In genomic region chr3:130535021-130535420, GRCm38 (mm10) we compare ENCODE assay signal across 17 mouse cellular contexts.
"Had no signal": no experiment of that assay in that cellular context is flagged by ENCODE, and none has a peak within 500 bp of the region (broad histone marks: within the 10 kb centered on the region; RNA-seq: fewer than 3 reads in every experiment).

No protein-coding gene starts in this region.

- H3K4me2 ChIP-seq: midbrain, embryonic 12.5 days; neural tube, embryonic 13.5 days; neural tube, embryonic 15.5 days had no signal

- H3K27me3 ChIP-seq: midbrain, embryonic 12.5 days; neural tube, embryonic 13.5 days; neural tube, embryonic 15.5 days had no signal

- H3K9me3 ChIP-seq: midbrain, embryonic 10.5 days; midbrain, embryonic 12.5 days; neural tube, embryonic 13.5 days; neural tube, embryonic 15.5 days had no signal

- H3K9ac ChIP-seq: midbrain, embryonic 12.5 days; neural tube, embryonic 13.5 days; neural tube, embryonic 15.5 days had no signal

- H3K4me1 ChIP-seq: midbrain, embryonic 10.5 days; midbrain, embryonic 12.5 days; neural tube, embryonic 13.5 days; neural tube, embryonic 15.5 days had no signal

- H3K36me3 ChIP-seq: midbrain, embryonic 10.5 days; midbrain, embryonic 12.5 days; neural tube, embryonic 13.5 days; neural tube, embryonic 15.5 days had no signal

- H3K4me3 ChIP-seq: midbrain, embryonic 10.5 days; midbrain, embryonic 12.5 days; myocyte; neural tube, embryonic 13.5 days; neural tube, embryonic 15.5 days had no signal

- ATAC-seq: midbrain, embryonic 16.5 days had no signal

- DNase-seq: lung, adult 2 months; lung, postnatal 14 days; midbrain, embryonic 14.5 days; retina, postnatal 1 day; right cerebral cortex, adult 18-20 months; right cerebral cortex, postnatal 25 days; right cerebral cortex, postnatal 4 days; spleen, adult 18-20 months; thymus, adult 18-20 months; thymus, postnatal 14 days; thymus, postnatal 36 days had no signal

- H3K27ac ChIP-seq: midbrain, embryonic 10.5 days; midbrain, embryonic 12.5 days; neural tube, embryonic 13.5 days; neural tube, embryonic 15.5 days had no signal
